12 mouse cellular contexts compared by ENCODE assay signal in genomic region chr5:33512253-33512884, GRCm38 (mm10).
DNase-seq lines count a peak whose midpoint lies in the region; ATAC-seq lines count a peak whose summit lies in the region.
"Had no signal": no experiment of that assay in that cellular context is flagged by ENCODE, and none has a peak within 500 bp of the region (broad histone marks: within the 10 kb centered on the region; RNA-seq: fewer than 3 reads in every experiment).

No protein-coding gene starts in this region.

- H3K4me3 ChIP-seq in embryonic facial prominence, embryonic 12.5 days: no peak overlapping the region
- H3K4me3 ChIP-seq in hindbrain, embryonic 13.5 days: peak overlapping the region; percentile 14
- 0 out of 2 replicates have a peak overlapping the region, but pooled peaks have one; percentile 6 for H3K4me3 ChIP-seq in midbrain, embryonic 16.5 days (ENCODE audit: low read depth, low read length)
- H3K4me3 ChIP-seq: liver, embryonic 15.5 days had no signal

- DNase-seq in cerebellum, adult 9-10 months: peak; percentile 9
- DNase-seq in cerebellum, adult 11 months: no peak
- no peak for DNase-seq in adrenal gland, postnatal 36 days
- DNase-seq in layer of hippocampus, adult 11-12 months (ENCODE audit: low spot score): no peak
- DNase-seq: adrenal gland, postnatal 25 days; gastrocnemius, postnatal 25 days had no signal

- no peak overlapping the region for H3K9ac ChIP-seq in embryonic facial prominence, embryonic 12.5 days
- peak overlapping the region; percentile 49; the same call in 1 of the 2 replicates for H3K9ac ChIP-seq in hindbrain, embryonic 13.5 days
- H3K9ac ChIP-seq in midbrain, embryonic 16.5 days (ENCODE audit: low read depth, low read length): peak overlapping the region; percentile 42; the same call in 1 of the 2 replicates
- H3K9ac ChIP-seq: liver, embryonic 15.5 days had no signal

- H3K36me3 ChIP-seq in embryonic facial prominence, embryonic 12.5 days: no peaks in the 10 kb centered on the region
- H3K36me3 ChIP-seq in hindbrain, embryonic 13.5 days: no peaks in the 10 kb centered on the region
- no peaks in the 10 kb centered on the region for H3K36me3 ChIP-seq in midbrain, embryonic 16.5 days (ENCODE audit: control insufficient read depth, insufficient read depth, low read length)
- H3K36me3 ChIP-seq: liver, embryonic 15.5 days had no signal

- peaks cover 10% of the 10 kb centered on the region for H3K4me1 ChIP-seq in embryonic facial prominence, embryonic 12.5 days
- peaks cover 17% of the 10 kb centered on the region for H3K4me1 ChIP-seq in hindbrain, embryonic 13.5 days (replicated peaks)
- peaks cover 13% of the 10 kb centered on the region for H3K4me1 ChIP-seq in midbrain, embryonic 16.5 days (ENCODE audit: control insufficient read depth, insufficient read depth, low read length)
- H3K4me1 ChIP-seq: liver, embryonic 15.5 days had no signal

- peak overlapping the region; percentile 39 for H3K4me2 ChIP-seq in embryonic facial prominence, embryonic 12.5 days (replicated peaks)
- H3K4me2 ChIP-seq in hindbrain, embryonic 13.5 days: peak overlapping the region; percentile 48
- peak overlapping the region; percentile 41 for H3K4me2 ChIP-seq in midbrain, embryonic 16.5 days (ENCODE audit: low read length)
- H3K4me2 ChIP-seq: liver, embryonic 15.5 days had no signal

- no peak; the same call in 1 of the 2 replicates for ATAC-seq in embryonic facial prominence, embryonic 12.5 days (ENCODE audit: insufficient number of reproducible peaks, insufficient read depth, low FRiP score, low TSS enrichment)
- peak; percentile 53; the same call in 1 of the 2 replicates for ATAC-seq in hindbrain, embryonic 13.5 days (ENCODE audit: low FRiP score)
- ATAC-seq in midbrain, embryonic 16.5 days: peak; percentile 47
- no peak for ATAC-seq in erythroblast, adult 5-6 weeks (replicated peaks; ENCODE audit: low FRiP score, poor library complexity, severe bottlenecking)
- ATAC-seq: Patski had no signal

- WGBS in embryonic facial prominence, embryonic 12.5 days: 33% methylated on average over 22 of the region's 22 CpGs
- 26% methylated on average over 22 of the region's 22 CpGs for WGBS in hindbrain, embryonic 13.5 days
- WGBS in midbrain, embryonic 16.5 days: 20% methylated on average over 22 of the region's 22 CpGs

- H3K27me3 ChIP-seq in embryonic facial prominence, embryonic 12.5 days: peaks cover 47% of the 10 kb centered on the region
- peaks cover 71% of the 10 kb centered on the region for H3K27me3 ChIP-seq in hindbrain, embryonic 13.5 days
- no peaks in the 10 kb centered on the region; the same call in 1 of the 2 replicates for H3K27me3 ChIP-seq in midbrain, embryonic 16.5 days (ENCODE audit: control insufficient read depth, insufficient read depth, low read depth, low read length)

- no peak overlapping the region for H3K27ac ChIP-seq in embryonic facial prominence, embryonic 12.5 days
- H3K27ac ChIP-seq in hindbrain, embryonic 13.5 days: 0 out of 2 replicates have a peak overlapping the region, but pooled peaks have one; percentile 35
- no peak overlapping the region for H3K27ac ChIP-seq in midbrain, embryonic 16.5 days (ENCODE audit: low read length)
- H3K27ac ChIP-seq: liver, embryonic 15.5 days had no signal

- H3K9me3 ChIP-seq in embryonic facial prominence, embryonic 12.5 days: no peaks in the 10 kb centered on the region
- no peaks in the 10 kb centered on the region for H3K9me3 ChIP-seq in hindbrain, embryonic 13.5 days
- H3K9me3 ChIP-seq in midbrain, embryonic 16.5 days (replicated peaks; ENCODE audit: control insufficient read depth, low read length, poor library complexity, severe bottlenecking): no peaks in the 10 kb centered on the region
- H3K9me3 ChIP-seq: liver, embryonic 15.5 days had no signal

Comparison
In these comparisons a context has a peak if more than half of its experiments do, and no peak if none do; other contexts are left out.
1. ATAC-seq: peak in hindbrain, embryonic 13.5 days (single experiment) and midbrain, embryonic 16.5 days (single experiment); none in embryonic facial prominence, embryonic 12.5 days (single experiment) and erythroblast, adult 5-6 weeks (single experiment).
2. Peak in every context shown above with its lines, with median percentiles within 50 percentile points of each other: H3K4me2 ChIP-seq.